In the genomic region with DNA sequence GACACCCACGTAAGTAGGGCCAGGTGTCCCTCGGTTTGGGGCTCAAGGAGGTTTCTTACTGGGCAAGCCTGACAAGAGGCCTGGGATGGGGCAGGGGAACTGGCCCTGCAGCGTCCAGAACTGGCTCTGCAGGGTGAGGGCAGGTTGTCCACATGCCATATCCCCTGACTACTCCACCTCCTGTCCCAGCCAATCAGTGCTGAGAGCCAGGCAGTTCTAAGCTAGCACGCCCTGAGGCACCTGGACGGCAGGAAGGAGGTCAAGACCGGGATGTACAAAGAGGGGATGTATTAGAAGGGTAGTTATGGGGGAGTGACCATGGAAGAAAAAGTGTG, we compare ENCODE assay signal across 21 mouse cellular contexts. TPM values are rescaled to one million over a fixed set of nuclear protein-coding genes. Genes with fewer than 3 reads are reported as not detected.
DNase-seq lines count a peak whose midpoint lies in the region; ATAC-seq lines count a peak whose summit lies in the region.
"Had no signal": no experiment of that assay in that cellular context is flagged by ENCODE, and none has a peak within 500 bp of the region (broad histone marks: within the 10 kb centered on the region; RNA-seq: fewer than 3 reads in every experiment).

No protein-coding gene starts in this region.

- H3K4me2 ChIP-seq in embryonic facial prominence, embryonic 13.5 days = no peak overlapping the region
- H3K4me2 ChIP-seq: embryonic facial prominence, embryonic 12.5 days; forebrain, embryonic 13.5 days; liver, embryonic 15.5 days; neural tube, embryonic 15.5 days had no signal

- H3K36me3 ChIP-seq in embryonic facial prominence, embryonic 13.5 days = peaks cover 86% of the 10 kb centered on the region
- peaks cover 99% of the 10 kb centered on the region for H3K36me3 ChIP-seq in embryonic facial prominence, embryonic 10.5 days (replicated peaks)

- 58% methylated on average over 6 of the region's 6 CpGs for WGBS in embryonic facial prominence, embryonic 13.5 days
- WGBS in embryonic facial prominence, embryonic 10.5 days = 73% methylated on average over 6 of the region's 6 CpGs

- ATAC-seq in embryonic facial prominence, embryonic 13.5 days (ENCODE audit: insufficient number of reproducible peaks, insufficient read depth, low FRiP score, low TSS enrichment, low read depth) = no peak
- ATAC-seq: forebrain, embryonic 13.5 days; inflammation-experienced regulatory T-cells, adult 6 months had no signal

- H3K9ac ChIP-seq in embryonic facial prominence, embryonic 13.5 days = no peak overlapping the region
- H3K9ac ChIP-seq: embryonic facial prominence, embryonic 12.5 days; forebrain, embryonic 13.5 days; liver, embryonic 15.5 days; neural tube, embryonic 15.5 days had no signal

- H3K27me3 ChIP-seq in embryonic facial prominence, embryonic 13.5 days = no peaks in the 10 kb centered on the region
- no peaks in the 10 kb centered on the region for H3K27me3 ChIP-seq in embryonic facial prominence, embryonic 10.5 days (replicated peaks; ENCODE audit: low read depth, poor library complexity, severe bottlenecking)
- H3K27me3 ChIP-seq: embryonic facial prominence, embryonic 12.5 days; forebrain, embryonic 13.5 days; liver, embryonic 15.5 days; neural tube, embryonic 15.5 days had no signal

- H3K27ac ChIP-seq in embryonic facial prominence, embryonic 13.5 days = peak overlapping the region; percentile 45; the same call in 1 of the 2 replicates
- no peak overlapping the region for H3K27ac ChIP-seq in embryonic facial prominence, embryonic 10.5 days (replicated peaks)
- H3K27ac ChIP-seq: embryonic facial prominence, embryonic 12.5 days; forebrain, embryonic 13.5 days; heart, embryonic 10.5 days; liver, embryonic 15.5 days; neural tube, embryonic 15.5 days had no signal

- H3K4me1 ChIP-seq in embryonic facial prominence, embryonic 13.5 days = peaks cover 8% of the 10 kb centered on the region
- H3K4me1 ChIP-seq in embryonic facial prominence, embryonic 10.5 days = no peaks in the 10 kb centered on the region
- H3K4me1 ChIP-seq: embryonic facial prominence, embryonic 12.5 days; forebrain, embryonic 13.5 days; neural tube, embryonic 15.5 days had no signal

- H3K4me3 ChIP-seq in embryonic facial prominence, embryonic 13.5 days = no peak overlapping the region
- H3K4me3 ChIP-seq in embryonic facial prominence, embryonic 10.5 days = no peak overlapping the region
- H3K4me3 ChIP-seq: embryonic facial prominence, embryonic 12.5 days; forebrain, embryonic 13.5 days; heart, embryonic 10.5 days; liver, embryonic 15.5 days; neural tube, embryonic 15.5 days had no signal

- no peaks in the 10 kb centered on the region for H3K9me3 ChIP-seq in embryonic facial prominence, embryonic 13.5 days
- no peaks in the 10 kb centered on the region for H3K9me3 ChIP-seq in embryonic facial prominence, embryonic 10.5 days
- H3K9me3 ChIP-seq: embryonic facial prominence, embryonic 12.5 days; forebrain, embryonic 13.5 days; heart, embryonic 10.5 days; liver, embryonic 15.5 days; neural tube, embryonic 15.5 days had no signal

- DNase-seq in embryonic facial prominence, embryonic 10.5 days (ENCODE audit: low spot score) = no peak
- DNase-seq in urinary bladder, postnatal 14 days (ENCODE audit: low spot score) = peak; percentile 64
- no peak for DNase-seq in urinary bladder, adult 2 months (ENCODE audit: low spot score)
- DNase-seq in kidney, postnatal 25 days = peak; percentile 78 to 93
- DNase-seq in gastrocnemius, postnatal 10 days = no peak
- no peak for DNase-seq in right cerebral cortex, postnatal 25 days
- DNase-seq in spleen, adult 12 weeks (ENCODE audit: low spot score) = no peak
- DNase-seq: cerebellum, postnatal 14 days; heart, postnatal 36 days had no signal

RNA-seq across cellular contexts. Expression of a gene that starts 11.3 kb away (rescaled TPM):
- polyA plus RNA-seq in embryonic facial prominence, embryonic 13.5 days (2015; fragmentation: Nextera tagmentation; extraction: Ambion mirVana) = 59.2 and 62.2 TPM in 2 replicates
- polyA plus RNA-seq in embryonic facial prominence, embryonic 10.5 days (2016; fragmentation: Nextera tagmentation; extraction: Ambion mirVana) = 75.5 and 77.6 TPM in 2 replicates
- 45.0 and 54.9 TPM in 2 replicates for polyA plus RNA-seq in urinary bladder, adult 2 months (2012; rRNA removed)
- total RNA-seq in gastrocnemius, postnatal 10 days (2021) = 10 to 100 TPM; 14.9 to 16.4 TPM

RNA-seq across cellular contexts. Expression of a gene that starts 11.6 kb away (rescaled TPM):
- 100 and 112 TPM in 2 replicates for polyA plus RNA-seq in embryonic facial prominence, embryonic 13.5 days (2015; fragmentation: Nextera tagmentation; extraction: Ambion mirVana)
- 85.2 and 88.9 TPM in 2 replicates for polyA plus RNA-seq in embryonic facial prominence, embryonic 10.5 days (2016; fragmentation: Nextera tagmentation; extraction: Ambion mirVana)
- 65.2 and 71.8 TPM in 2 replicates for polyA plus RNA-seq in urinary bladder, adult 2 months (2012; rRNA removed)
- 10 to 100 TPM; 76.0 to 76.5 TPM for total RNA-seq in gastrocnemius, postnatal 10 days (2021)

RNA-seq across cellular contexts. Expression of a gene that starts 15.6 kb away (rescaled TPM):
- 0.56 and 0.72 TPM in 2 replicates for polyA plus RNA-seq in embryonic facial prominence, embryonic 13.5 days (2015; fragmentation: Nextera tagmentation; extraction: Ambion mirVana)
- 1.1 and 1.7 TPM in 2 replicates for polyA plus RNA-seq in embryonic facial prominence, embryonic 10.5 days (2016; fragmentation: Nextera tagmentation; extraction: Ambion mirVana)
- polyA plus RNA-seq in urinary bladder, adult 2 months (2012; rRNA removed) = not detected in 2 replicates
- not detected for total RNA-seq in gastrocnemius, postnatal 10 days (2021)
- total RNA-seq: adrenal gland, adult 18-20 months; gastrocnemius, adult 8-10 months; heart, postnatal 36 days; layer of hippocampus, postnatal 10 days; left cerebral cortex, postnatal 36 days; megakaryocyte-erythroid progenitor cell, adult 5-6 weeks had no signal
- polyA plus RNA-seq: heart, embryonic 10.5 days; inflammation-experienced regulatory T-cells, adult 6 months had no signal

RNA-seq across cellular contexts. Expression of a gene that starts 21.0 kb away (rescaled TPM):
- polyA plus RNA-seq in embryonic facial prominence, embryonic 13.5 days (2015; fragmentation: Nextera tagmentation; extraction: Ambion mirVana) = 35.8 and 39.3 TPM in 2 replicates
- 41.9 and 42.0 TPM in 2 replicates for polyA plus RNA-seq in embryonic facial prominence, embryonic 10.5 days (2016; fragmentation: Nextera tagmentation; extraction: Ambion mirVana)
- 135 and 202 TPM in 2 replicates for polyA plus RNA-seq in urinary bladder, adult 2 months (2012; rRNA removed)
- total RNA-seq in gastrocnemius, postnatal 10 days (2021) = 1 to 10 TPM; 4.0 to 6.7 TPM

RNA-seq across cellular contexts. Expression of a gene that starts 22.7 kb away (rescaled TPM):
- 8.1 and 9.0 TPM in 2 replicates for polyA plus RNA-seq in embryonic facial prominence, embryonic 13.5 days (2015; fragmentation: Nextera tagmentation; extraction: Ambion mirVana)
- 9.5 and 10.9 TPM in 2 replicates for polyA plus RNA-seq in embryonic facial prominence, embryonic 10.5 days (2016; fragmentation: Nextera tagmentation; extraction: Ambion mirVana)
- 13.3 and 16.1 TPM in 2 replicates for polyA plus RNA-seq in urinary bladder, adult 2 months (2012; rRNA removed)
- total RNA-seq in gastrocnemius, postnatal 10 days (2021) = 1 to 10 TPM in 1 of 2 experiments, under 1 TPM in 1; 0.97 to 1.5 TPM
- polyA plus RNA-seq: inflammation-experienced regulatory T-cells, adult 6 months had no signal

Comparison
In these comparisons a context has a peak if more than half of its experiments do, and no peak if none do; other contexts are left out.
1. DNase-seq: peak in urinary bladder, postnatal 14 days (single experiment) and kidney, postnatal 25 days (2 of 2); none in embryonic facial prominence, embryonic 10.5 days (single experiment), urinary bladder, adult 2 months (single experiment), gastrocnemius, postnatal 10 days (single experiment), right cerebral cortex, postnatal 25 days (single experiment) and spleen, adult 12 weeks (single experiment).